Mouse (Mus musculus) mammary gland, adult 2 months (tissue): ENCODE data around the gene Spata31d1a. TPM values are rescaled to one million over a fixed set of nuclear protein-coding genes. Genes with fewer than 3 reads are reported as not detected.

Experiments used
- polyA plus RNA-seq: library from polyadenylated mRNA; depleted of rRNA; stranded (reverse); fragments of >200 nt; gene quantifications from 2 replicates; pipeline ENCODE4 v1.2.3, GENCODE M21; 2012; ENCODE audit warnings: low replicate concordance; rRNA removed

Spata31d1a gene
- not detected in 2 replicates for polyA plus RNA-seq

GRCm38 (mm10) chr13:59710230-59710629 is at the start of gene Spata31d1a:
Spata31d1a (minus strand) TSS chr13:59710330.

GRCm38 (mm10) chr13:59746711-59747110 is 36.6 kb upstream of the Spata31d1a start, which contains the start of gene 1700014D04Rik:
1700014D04Rik (minus strand) TSS chr13:59746752.

GRCm38 (mm10) chr13:59731652-59732051 is 21.5 kb upstream of the Spata31d1a start, which contains the start of gene Spata31d1d:
Spata31d1d (minus strand) TSS chr13:59731752.

GRCm38 (mm10) chr13:59711984-59712383 is 1.9 kb upstream of the Spata31d1a start, which contains the start of gene Spata31d1b:
Spata31d1b (plus strand) TSS chr13:59712284.

GRCm38 (mm10) chr13:59694008-59694407 is 16.1 kb downstream of the Spata31d1a start, which contains the start of gene 4921517D22Rik:
4921517D22Rik (minus strand) TSS chr13:59694108.

GRCm38 (mm10) chr13:59675151-59676011 is 34.7 kb downstream of the Spata31d1a start, which contains the start of gene Golm1:
Golm1 (minus strand) TSS chr13:59675811.

Other genes with a start within 250 kb of the Spata31d1a start
- gene Agtpbp1, start 125.1 kb downstream of the Spata31d1a start, polyA plus RNA-seq: 5.5 and 11.1 TPM in 2 replicates
- gene Naa35, start 125.1 kb downstream of the Spata31d1a start, polyA plus RNA-seq: 21.6 and 64.3 TPM in 2 replicates
- gene Golm1, start 34.5 kb downstream of the Spata31d1a start, polyA plus RNA-seq: 4.7 and 7.2 TPM in 2 replicates
- gene 4921517D22Rik, start 16.2 kb downstream of the Spata31d1a start, polyA plus RNA-seq: not detected in 2 replicates
- 0.47 and 0.50 TPM in 2 replicates for gene Spata31d1b, start 2.0 kb upstream of the Spata31d1a start, polyA plus RNA-seq
- gene Spata31d1d, start 21.4 kb upstream of the Spata31d1a start, polyA plus RNA-seq: not detected in 2 replicates
- gene 1700014D04Rik, start 36.4 kb upstream of the Spata31d1a start, polyA plus RNA-seq: not detected in 2 replicates
- 75.3 and 234 TPM in 2 replicates for gene Isca1, start 59.5 kb upstream of the Spata31d1a start, polyA plus RNA-seq
- gene Gm49354, start 71.9 kb upstream of the Spata31d1a start, polyA plus RNA-seq: not detected in 2 replicates
- 19.6 and 30.2 TPM in 2 replicates for gene Tut7, start 112.8 kb upstream of the Spata31d1a start, polyA plus RNA-seq